Mouse (Mus musculus): ENCODE data around the gene Ctnnd1. TPM values are rescaled to one million over a fixed set of nuclear protein-coding genes. Genes with fewer than 3 reads are reported as not detected.

Gene Ctnnd1
- total RNA-seq (2023): 10 to 100 TPM; 13.2 to 17.4 TPM

DNA sequence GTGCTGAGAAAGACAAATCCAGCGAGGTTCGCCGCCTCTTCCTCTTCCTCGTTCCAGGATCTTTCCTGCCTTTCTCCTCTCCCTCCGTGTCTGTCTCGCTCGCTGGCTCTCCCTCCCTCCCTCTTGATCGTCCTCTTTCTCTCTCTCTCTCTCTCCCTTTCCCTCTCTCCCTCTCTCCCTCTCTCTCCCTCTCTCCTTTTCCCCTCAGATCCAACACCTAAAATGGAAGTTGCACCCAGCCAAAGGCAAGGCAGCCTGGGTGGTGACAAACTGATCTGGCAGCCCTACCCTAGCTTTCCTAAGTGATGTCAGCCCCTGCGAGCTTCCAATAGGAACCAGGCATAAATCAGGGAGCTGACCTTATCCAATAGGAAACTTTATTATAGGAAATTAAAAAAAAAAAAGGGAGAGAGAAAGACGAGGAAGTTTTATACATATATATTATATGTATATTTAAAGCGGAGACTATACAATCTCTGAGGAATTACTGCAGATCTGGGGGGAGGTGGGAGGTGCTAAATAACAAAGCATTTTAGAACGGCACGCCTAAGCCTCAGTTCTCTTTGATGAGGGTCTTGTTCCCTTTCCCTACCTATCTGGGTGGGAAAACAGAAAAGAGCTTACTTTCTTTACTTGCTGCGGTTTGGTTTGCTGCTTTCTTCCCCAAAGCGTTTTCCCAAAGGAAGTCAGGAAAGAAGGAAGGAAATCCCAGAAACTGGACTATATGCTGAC is at the start of gene Ctnnd1:
Gene Ctnnd1 (minus strand): TSS at position 302 of the 732 bp plus-strand sequence.

GRCm38 (mm10) chr2:84679016-84679415 is 28.5 kb upstream of the Ctnnd1 start, which contains the start of gene Tmx2:
Gene Tmx2, minus strand, starts transcription at chr2:84679140.

DNA sequence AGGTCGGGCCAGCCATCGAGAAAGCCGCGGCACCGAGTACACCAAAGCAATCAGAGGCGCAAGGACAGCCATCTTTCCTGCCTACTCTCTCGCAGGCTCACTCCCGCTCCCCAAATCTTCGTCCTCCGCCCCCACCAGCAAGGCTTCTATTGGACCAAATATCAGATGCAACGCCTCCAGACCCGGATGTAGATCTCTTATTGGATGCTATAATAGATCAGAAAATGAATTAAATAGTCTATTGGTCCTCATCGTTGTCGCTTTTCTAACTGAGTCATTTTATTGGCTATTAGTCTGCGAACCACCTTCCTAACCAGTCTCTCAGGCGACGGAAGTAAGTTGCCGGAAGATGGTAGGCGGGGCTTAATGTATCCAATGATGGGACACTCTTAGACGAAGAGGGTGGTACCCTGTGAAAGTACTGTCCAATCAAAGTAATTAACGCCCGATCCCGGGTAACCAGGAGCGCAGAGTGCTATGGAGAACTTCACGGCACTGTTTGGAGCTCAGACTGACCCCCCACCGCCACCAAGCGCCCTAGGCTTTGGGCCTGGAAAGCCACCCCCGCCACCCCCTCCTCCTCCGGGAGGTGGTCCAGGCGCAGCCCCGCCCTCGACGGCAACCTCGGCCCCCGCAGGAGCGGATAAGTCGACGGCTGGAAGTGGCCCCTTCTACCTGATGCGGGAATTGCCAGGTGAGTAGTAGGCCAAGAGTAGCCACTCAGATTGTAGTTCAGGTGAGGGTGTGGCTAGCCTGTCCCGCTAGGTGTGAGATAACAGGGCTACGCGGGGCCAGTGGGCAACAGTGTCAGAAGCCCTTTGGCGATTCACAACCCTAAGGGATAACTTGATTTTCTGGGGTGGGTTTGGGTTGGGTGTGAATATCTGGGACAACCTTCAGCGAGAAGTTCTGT is 27.7 kb upstream of the Ctnnd1 start, which contains the start of the genes Gm28635 and Med19:
Gene Gm28635 (minus strand): TSS at position 74 of the 913 bp plus-strand sequence.
Gene Med19 (plus strand): TSS at position 435 of the 913 bp plus-strand sequence.

GRCm38 (mm10) chr2:84670569-84670933 is 20.0 kb upstream of the Ctnnd1 start, which contains the start of gene Selenoh:
Gene Selenoh, minus strand, starts transcription at chr2:84670770.

GRCm38 (mm10) chr2:84658806-84659205 is 8.2 kb upstream of the Ctnnd1 start, which contains the start of gene Btbd18:
Gene Btbd18, plus strand, starts transcription at chr2:84659079.

Other genes with a start within 250 kb of the Ctnnd1 start
- 10 to 100 TPM; 19.3 to 26.4 TPM for gene Calcrl, start 225.4 kb downstream of the Ctnnd1 start, total RNA-seq (2023)
- 1 to 10 TPM; 5.0 to 5.1 TPM for gene Tfpi, start 174.0 kb downstream of the Ctnnd1 start, total RNA-seq (2023)
- under 1 TPM in 1 of 2 experiments, not detected in 1; 0.18 TPM for gene Btbd18, start 8.3 kb upstream of the Ctnnd1 start, total RNA-seq (2023)
- 10 to 100 TPM; 46.1 to 47.8 TPM for gene Selenoh, start 20.0 kb upstream of the Ctnnd1 start, total RNA-seq (2023)
- not detected for gene Gm28635, start 27.3 kb upstream of the Ctnnd1 start, total RNA-seq (2023)
- gene Med19, start 27.6 kb upstream of the Ctnnd1 start, total RNA-seq (2023): 10 to 100 TPM in 1 of 2 experiments, 1 to 10 TPM in 1; 8.3 to 10.0 TPM
- gene Tmx2, start 28.4 kb upstream of the Ctnnd1 start, total RNA-seq (2023): 10 to 100 TPM; 16.9 to 22.5 TPM
- 10 to 100 TPM; 41.2 to 41.4 TPM for gene Zdhhc5, start 64.4 kb upstream of the Ctnnd1 start, total RNA-seq (2023)
- 10 to 100 TPM; 16.9 to 19.8 TPM for gene Clp1, start 76.6 kb upstream of the Ctnnd1 start, total RNA-seq (2023)
- 1 to 10 TPM; 2.8 to 5.5 TPM for gene Ypel4, start 83.3 kb upstream of the Ctnnd1 start, total RNA-seq (2023)
- not detected for gene Gm19426, start 92.9 kb upstream of the Ctnnd1 start, total RNA-seq (2023)
- gene Serping1, start 124.7 kb upstream of the Ctnnd1 start, total RNA-seq (2023): under 1 TPM; 0.38 to 0.55 TPM
- 10 to 100 TPM; 24.8 to 32.7 TPM for gene Ube2l6, start 148.1 kb upstream of the Ctnnd1 start, total RNA-seq (2023)
- gene Smtnl1, start 171.9 kb upstream of the Ctnnd1 start, total RNA-seq (2023): not detected
- gene Timm10, start 176.2 kb upstream of the Ctnnd1 start, total RNA-seq (2023): 1 to 10 TPM; 6.8 to 7.5 TPM
- gene Slc43a1, start 188.1 kb upstream of the Ctnnd1 start, total RNA-seq (2023): 10 to 100 TPM; 12.0 to 18.7 TPM
- not detected for gene Rtn4rl2, start 235.9 kb upstream of the Ctnnd1 start, total RNA-seq (2023)

Data from neutrophil, adult 83 days (primary cell).